Mouse (Mus musculus) bone marrow, adult 2 months (tissue): ENCODE data around the gene Cdkl3. TPM values are rescaled to one million over a fixed set of nuclear protein-coding genes. Genes with fewer than 3 reads are reported as not detected.

ENCODE experiments used
- H3K27ac ChIP-seq: fragments of 200-500 bp; 2 replicates; pipeline ENCODE4 v1.5.1; 2012; ENCODE audit warnings: low read depth, mild to moderate bottlenecking, control low read depth, inconsistent platforms, low read length; ENCODE audit not compliant: control insufficient read depth, poor library complexity, insufficient read depth
- H3K4me1 ChIP-seq: fragments of 200-500 bp; 2 replicates; pipeline ENCODE4 v1.6.1; 2011; ENCODE audit warnings: low read length; ENCODE audit not compliant: control insufficient read depth, insufficient read depth
- H3K4me3 ChIP-seq: fragments of 200-500 bp; replicated peaks from 2 replicates; pipeline ENCODE3; 2011; ENCODE audit warnings: mild to moderate bottlenecking, low read depth, low read length, control low read depth; ENCODE audit not compliant: control insufficient read depth
- CTCF ChIP-seq: fragments of 200-500 bp; IDR thresholded peaks from 2 replicates; pipeline ENCODE4 v1.5.1; 2011; ENCODE audit warnings: low read length, control low read depth; ENCODE audit not compliant: control insufficient read depth, insufficient read depth
- POLR2A ChIP-seq: fragments of 200-500 bp; IDR thresholded peaks from 2 replicates; pipeline ENCODE4 v1.6.1; 2011; ENCODE audit warnings: low read depth, mild to moderate bottlenecking, control low read depth, low read length, borderline replicate concordance; ENCODE audit not compliant: control insufficient read depth
- WGBS: fragments of 180-500 bp; shearing (Covaris S2); methylation state at CpG from one replicate; pipeline ENCODE4 v1.1.7; 2018; 5-methylcytosine and 5-hydroxymethylcytosine counted together
- polyA plus RNA-seq: library from polyadenylated mRNA; stranded (reverse); fragments of >200 nt; gene quantifications from 2 replicates; pipeline ENCODE4 v1.2.4, GENCODE M21; 2011; ENCODE audit warnings: low replicate concordance; ENCODE audit not compliant: missing spikeins, insufficient read depth, insufficient read length

Cdkl3 gene
- polyA plus RNA-seq, result 4.8 and 6.7 TPM in 2 replicates

DNA sequence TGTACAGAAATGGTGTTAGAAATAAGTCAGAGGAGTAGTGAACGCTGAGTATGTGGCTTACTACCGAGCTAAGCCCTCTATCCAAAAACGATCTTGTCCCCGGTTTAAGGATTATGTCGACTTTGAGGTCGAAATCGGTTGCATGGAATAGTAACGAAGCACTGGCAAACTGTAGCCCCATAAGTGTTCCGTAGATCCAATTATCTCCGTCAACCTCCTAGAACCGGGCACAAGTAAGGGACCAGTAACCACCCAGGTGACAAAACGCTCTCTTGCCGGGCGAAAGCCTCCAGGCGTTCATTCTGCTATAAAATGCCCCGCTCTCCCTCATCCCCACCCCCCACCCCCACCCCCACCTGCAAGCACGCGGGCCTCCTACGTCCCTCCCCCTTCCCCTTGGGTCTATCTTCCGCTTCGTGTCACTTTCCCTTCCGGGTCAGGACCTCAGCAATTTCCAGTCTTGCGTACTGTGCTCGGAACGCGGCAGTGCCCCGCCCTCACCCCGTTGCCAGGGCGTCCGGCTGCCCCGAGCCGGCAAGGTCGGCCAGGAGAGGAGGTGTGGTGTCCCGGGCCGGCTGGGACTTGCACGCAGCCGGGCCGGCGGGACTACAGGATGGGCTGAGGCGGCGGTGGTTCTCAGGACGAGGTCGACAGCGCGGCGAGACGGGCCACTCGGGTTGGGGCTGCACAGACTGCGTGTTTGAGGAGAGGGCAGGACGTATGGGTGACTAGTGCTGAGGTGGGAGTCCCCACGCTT lies at the start of gene Cdkl3:
TSS of gene Cdkl3 (plus strand) at position 450 of the 757 bp plus-strand sequence.
- H3K4me3 ChIP-seq, result peak within 1 kb of the TSS; percentile 96
- no peaks in the 10 kb centered on the region for H3K4me1 ChIP-seq
- WGBS, result under 1% methylated on average over 51 of the region's 51 CpGs
- TF ChIP-seq CTCF, result no peak
- TF ChIP-seq POLR2A, result peak; percentile 61; the same call in 1 of the 2 replicates
- peak within 1 kb of the TSS; percentile 78 for H3K27ac ChIP-seq

DNA sequence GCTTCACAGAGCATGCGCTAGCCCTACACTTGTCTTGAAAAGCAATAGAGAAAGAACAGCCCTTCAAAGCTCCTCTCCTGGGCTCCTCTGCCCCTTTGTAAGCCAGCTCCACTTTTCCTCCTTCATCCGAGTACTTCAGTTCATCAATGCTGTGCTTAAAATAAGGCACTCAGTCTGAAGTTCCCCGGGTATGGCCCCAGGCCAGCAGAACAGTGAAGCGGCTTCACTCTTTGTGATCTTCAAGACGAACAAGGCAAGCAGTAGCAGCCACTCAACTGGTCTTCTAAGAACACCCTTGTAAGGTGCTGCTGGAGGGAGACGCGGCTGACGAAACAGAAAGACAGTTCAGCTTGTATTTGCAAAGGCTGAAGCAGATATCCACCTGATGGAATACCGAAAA lies 47.9 kb upstream of the Cdkl3 start:
- H3K4me3 ChIP-seq, result no peak overlapping the region
- no peak overlapping the region for H3K27ac ChIP-seq
- WGBS, result 86% methylated on average over 9 of the region's 9 CpGs
- no peak for TF ChIP-seq POLR2A
- no peak for TF ChIP-seq CTCF
- H3K4me1 ChIP-seq, result no peaks in the 10 kb centered on the region; the same call in 1 of the 2 replicates

GRCm38 (mm10) chr11:51957760-51958159 lies 46.3 kb upstream of the Cdkl3 start:
- TF ChIP-seq POLR2A (no peak), CTCF (no peak)
- 87% methylated on average over 4 of the region's 4 CpGs for WGBS
- Histone ChIP-seq H3K4me1 (peaks cover 4% of the 10 kb centered on the region), H3K4me3 (no peak overlapping the region), H3K27ac (no peak overlapping the region)

DNA sequence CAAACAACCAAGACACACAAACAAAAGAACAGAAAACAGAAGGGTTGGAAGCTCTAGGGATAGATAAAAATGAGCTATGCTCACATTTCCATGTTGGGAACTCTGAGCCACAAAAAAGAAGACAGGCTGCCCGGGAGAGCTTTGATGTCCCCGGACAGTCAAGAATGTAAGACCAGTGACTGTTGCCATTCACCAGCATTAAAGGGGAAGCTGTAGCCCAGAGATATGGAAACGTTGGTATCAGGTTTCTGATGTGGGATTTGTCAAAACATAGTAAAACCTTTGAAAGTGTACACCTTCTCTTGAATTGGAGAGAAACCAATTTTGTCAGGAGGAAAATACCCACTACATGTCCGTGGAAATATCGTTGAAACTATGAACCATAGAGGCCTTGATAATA lies 44.5 kb upstream of the Cdkl3 start:
- 66% methylated on average over 5 of the region's 5 CpGs for WGBS
- TF ChIP-seq POLR2A (no peak), CTCF (no peak)
- no peak overlapping the region for H3K4me3 ChIP-seq
- H3K4me1 ChIP-seq, result peaks cover 4% of the 10 kb centered on the region
- H3K27ac ChIP-seq, result no peak overlapping the region

- 82% methylated on average over 4 of the region's 4 CpGs for WGBS
- no peak overlapping the region for H3K27ac ChIP-seq
- no peak for TF ChIP-seq CTCF
- TF ChIP-seq POLR2A, result no peak
- peaks cover 4% of the 10 kb centered on the region for H3K4me1 ChIP-seq
- no peak overlapping the region for H3K4me3 ChIP-seq
These were observed 44.0 kb upstream of the Cdkl3 start for GRCm38 (mm10) chr11:51960061-51960460.

DNA sequence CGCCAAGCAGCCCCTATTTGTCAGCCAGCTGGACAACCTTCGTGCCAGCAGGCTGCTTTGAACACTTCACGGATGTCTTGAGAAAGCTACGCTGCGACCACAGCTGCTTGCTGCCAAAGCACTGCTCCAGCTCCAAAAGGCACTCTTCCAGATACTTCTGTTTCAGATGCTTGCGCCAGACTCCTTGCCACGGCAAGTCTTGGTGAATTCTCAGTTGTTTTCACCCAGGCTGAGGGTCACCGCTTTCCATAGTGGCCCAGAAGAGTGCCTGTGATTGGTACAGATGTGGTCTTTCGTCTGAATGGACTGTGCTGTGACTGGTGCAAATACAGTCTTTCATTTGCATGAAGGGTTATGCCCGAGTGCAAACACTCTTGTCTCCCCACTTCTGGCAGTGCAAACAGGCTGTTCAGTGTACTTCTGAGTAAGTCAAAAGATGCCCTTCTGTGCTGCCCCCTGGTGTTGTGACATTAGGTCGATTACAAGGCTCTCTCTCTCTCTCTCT lies 43.0 kb upstream of the Cdkl3 start:
- WGBS, result 39% methylated on average over 11 of the region's 11 CpGs
- TF ChIP-seq POLR2A (no peak), CTCF (no peak)
- H3K4me1 ChIP-seq, result peaks cover 4% of the 10 kb centered on the region
- no peak overlapping the region for H3K27ac ChIP-seq
- H3K4me3 ChIP-seq, result no peak overlapping the region

GRCm38 (mm10) chr11:51961761-51962160 lies 42.3 kb upstream of the Cdkl3 start:
- peak overlapping the region; percentile 44 for H3K27ac ChIP-seq

DNA sequence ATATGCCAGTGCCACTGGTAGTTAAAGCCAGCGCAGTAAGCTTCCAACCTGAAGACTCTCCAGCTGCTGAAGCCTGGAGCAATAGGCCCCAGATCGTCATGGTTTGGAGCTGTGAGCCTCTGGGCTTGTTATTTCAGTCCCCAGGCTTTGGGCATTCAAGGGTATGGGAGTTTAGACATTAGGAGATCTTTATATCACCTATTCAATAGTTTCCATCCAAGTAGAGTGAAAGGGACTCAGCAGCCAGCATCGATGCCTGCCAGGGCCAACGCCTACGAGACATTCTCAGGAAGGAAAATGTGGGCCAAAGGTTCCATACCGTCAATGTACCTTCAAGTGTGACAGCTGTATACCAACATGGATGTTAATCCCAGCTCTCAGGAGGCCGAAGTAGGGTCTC lies 41.7 kb upstream of the Cdkl3 start:
- Histone ChIP-seq H3K4me3 (no peak overlapping the region), H3K27ac (peak overlapping the region; percentile 44; the same call in 1 of the 2 replicates), H3K4me1 (peaks cover 4% of the 10 kb centered on the region)
- WGBS, result 86% methylated on average over 7 of the region's 7 CpGs
- no peak for TF ChIP-seq POLR2A
- no peak for TF ChIP-seq CTCF

More at GRCm38 (mm10) chr11:51961761-51962160, 42.3 kb upstream of the Cdkl3 start:
- 32% methylated on average over 8 of the region's 8 CpGs for WGBS
- no peak overlapping the region for H3K4me3 ChIP-seq
- peaks cover 4% of the 10 kb centered on the region for H3K4me1 ChIP-seq
- TF ChIP-seq POLR2A (no peak), CTCF (no peak)

DNA sequence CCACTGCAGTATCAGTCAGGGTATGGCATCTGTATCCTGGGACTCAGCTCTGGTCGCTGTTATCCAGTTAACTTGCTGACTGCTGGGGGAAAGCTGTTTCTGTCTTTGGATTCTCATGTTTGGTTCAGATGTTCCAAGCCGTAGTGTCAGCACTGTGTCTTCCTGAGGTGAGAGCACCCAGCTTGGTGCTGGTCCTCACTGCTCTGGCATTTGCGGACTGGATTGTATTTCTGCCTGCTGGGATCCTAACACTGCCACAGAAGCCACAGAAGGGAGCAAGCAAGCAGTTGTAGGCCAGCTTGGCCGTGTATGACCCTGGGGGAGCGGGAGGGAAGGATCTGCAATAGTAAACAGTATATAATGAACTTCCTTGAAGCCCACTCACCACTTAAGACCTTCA lies 37.4 kb upstream of the Cdkl3 start:
- no peak overlapping the region for H3K27ac ChIP-seq
- no peak overlapping the region for H3K4me3 ChIP-seq
- 79% methylated on average over 5 of the region's 5 CpGs for WGBS
- H3K4me1 ChIP-seq, result peaks cover 4% of the 10 kb centered on the region
- no peak for TF ChIP-seq POLR2A
- TF ChIP-seq CTCF, result no peak
